8 mouse cellular contexts compared by ENCODE assay signal in the genomic region with DNA sequence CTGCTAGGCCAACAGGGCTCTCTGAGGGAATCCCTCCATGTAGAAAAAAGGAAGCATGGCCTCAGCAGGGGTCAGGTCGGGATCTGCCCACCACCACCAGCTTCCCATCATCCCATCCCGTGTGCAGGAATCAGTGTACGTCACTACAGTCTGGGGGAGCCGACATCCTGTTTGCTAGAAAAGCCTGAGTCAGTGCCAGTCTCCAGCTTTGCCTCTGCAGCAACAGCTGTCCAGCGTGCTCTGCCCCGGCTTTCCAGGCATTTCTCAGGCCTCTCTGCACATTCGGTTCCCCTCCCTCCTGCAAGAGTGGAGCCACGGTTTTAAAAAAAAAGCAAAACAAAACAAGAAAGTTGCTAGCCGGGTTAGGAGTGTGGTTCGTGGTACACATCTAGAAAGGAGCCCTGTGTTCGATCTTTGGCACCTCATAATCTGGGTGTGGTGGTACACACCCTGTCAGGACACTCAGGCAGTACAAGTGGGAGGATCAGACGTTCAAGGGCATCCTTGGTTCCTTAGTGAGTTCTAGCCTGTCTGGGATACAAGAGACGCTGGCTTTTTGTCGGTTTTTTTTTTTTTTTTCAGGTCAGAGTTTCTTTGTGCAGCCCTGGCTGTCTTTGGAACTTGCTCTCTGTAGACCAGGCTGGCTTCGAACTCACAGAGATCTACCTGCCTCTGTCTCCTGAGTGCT. TPM values are rescaled to one million over a fixed set of nuclear protein-coding genes. Genes with fewer than 3 reads are reported as not detected.
DNase-seq lines count a peak whose midpoint lies in the region; ATAC-seq and TF ChIP-seq lines count a peak whose summit lies in the region.

No protein-coding gene starts in this region.

- H3K4me2 ChIP-seq in neural tube, embryonic 13.5 days = no peak overlapping the region

- H3K4me1 ChIP-seq in E14TG2a.4 (replicated peaks; ENCODE audit: low read depth, low read length) = peaks cover 90% of the 10 kb centered on the region
- H3K4me1 ChIP-seq in neural tube, embryonic 13.5 days (replicated peaks) = peaks cover 31% of the 10 kb centered on the region

- H3K27me3 ChIP-seq in E14TG2a.4 (ENCODE audit: insufficient read depth, low read length) = peaks cover 17% of the 10 kb centered on the region
- H3K27me3 ChIP-seq in neural tube, embryonic 13.5 days = no peaks in the 10 kb centered on the region

- H3K9ac ChIP-seq in neural tube, embryonic 13.5 days = no peak overlapping the region

- H3K4me3 ChIP-seq in E14TG2a.4 (replicated peaks; ENCODE audit: low read length) = peak overlapping the region; percentile 7
- H3K4me3 ChIP-seq in neural tube, embryonic 13.5 days = no peak overlapping the region

- ATAC-seq in neural tube, embryonic 13.5 days (ENCODE audit: low read depth) = no peak

- H3K27ac ChIP-seq in neural tube, embryonic 13.5 days (replicated peaks) = peak overlapping the region; percentile 79; the same call in 1 of the 2 replicates

- no peak for TF ChIP-seq CTCF in E14TG2a.4 (conservative IDR thresholded peaks at IDR 0.05; ENCODE audit: low read length)

- peak; percentile 62 for DNase-seq in adrenal gland, postnatal 10 days
- no peak for DNase-seq in adrenal gland, postnatal 25 days
- DNase-seq in heart, adult 18-20 months = peak; percentile 74 to 83
- peak; percentile 79 for DNase-seq in kidney, postnatal 10 days
- DNase-seq in right cerebral cortex, adult 18-20 months = no peak
- DNase-seq in ovary, postnatal 36 days (ENCODE audit: low spot score) = no peak

- 53% methylated on average over 15 of the region's 15 CpGs for WGBS in neural tube, embryonic 13.5 days

- H3K9me3 ChIP-seq in E14TG2a.4 (ENCODE audit: low read length) = no peaks in the 10 kb centered on the region
- no peaks in the 10 kb centered on the region for H3K9me3 ChIP-seq in neural tube, embryonic 13.5 days

- H3K36me3 ChIP-seq in E14TG2a.4 (ENCODE audit: insufficient read depth, low read length) = no peaks in the 10 kb centered on the region
- H3K36me3 ChIP-seq in neural tube, embryonic 13.5 days = no peaks in the 10 kb centered on the region

RNA-seq across cellular contexts. Expression of a gene that starts 32.0 kb away (rescaled TPM):
- total RNA-seq in adrenal gland, postnatal 10 days (2021) = 100 to 1,000 TPM in 1 of 2 experiments, 10 to 100 TPM in 1; 46.2 to 129 TPM
- 35.7 and 57.7 TPM in 2 replicates for total RNA-seq in adrenal gland, postnatal 25 days (2021)
- total RNA-seq in heart, adult 18-20 months (2021) = 100 to 1,000 TPM; 158 to 190 TPM
- 72.8 and 78.2 TPM in 2 replicates for polyA plus RNA-seq in neural tube, embryonic 13.5 days (2015; fragmentation: Nextera tagmentation; extraction: Ambion mirVana)

RNA-seq across cellular contexts. Expression of a gene that starts 40.3 kb away (rescaled TPM):
- 10 to 100 TPM; 45.4 to 52.7 TPM for total RNA-seq in adrenal gland, postnatal 10 days (2021)
- 65.1 and 69.2 TPM in 2 replicates for total RNA-seq in adrenal gland, postnatal 25 days (2021)
- 10 to 100 TPM; 38.6 to 42.3 TPM for total RNA-seq in heart, adult 18-20 months (2021)
- 20.4 and 21.2 TPM in 2 replicates for polyA plus RNA-seq in neural tube, embryonic 13.5 days (2015; fragmentation: Nextera tagmentation; extraction: Ambion mirVana)

Comparison
In these comparisons a context has a peak if more than half of its experiments do, and no peak if none do; other contexts are left out.
1. DNase-seq: peak in adrenal gland, postnatal 10 days (single experiment), heart, adult 18-20 months (2 of 2) and kidney, postnatal 10 days (single experiment); none in adrenal gland, postnatal 25 days (single experiment), right cerebral cortex, adult 18-20 months (single experiment) and ovary, postnatal 36 days (single experiment).